Mouse (Mus musculus): ENCODE results near the gene Prg3.

The Prg3 gene

GRCm38 (mm10) chr2:84996376-84996775 is 8.4 kb downstream of the Prg3 start:
- DNase-seq (ENCODE audit: low spot score): no peak

GRCm38 (mm10) chr2:84999486-85000181 is 11.6 kb downstream of the Prg3 start:
- DNase-seq (ENCODE audit: low spot score): no peak

- no peak for DNase-seq (ENCODE audit: low spot score)
These were observed 13.5 kb downstream of the Prg3 start for GRCm38 (mm10) chr2:85001497-85001896.

GRCm38 (mm10) chr2:85002575-85002974 is 14.6 kb downstream of the Prg3 start:
- no peak for DNase-seq (ENCODE audit: low spot score)

- DNase-seq (ENCODE audit: low spot score): no peak
These were observed 16.3 kb downstream of the Prg3 start for GRCm38 (mm10) chr2:85004341-85004740.

GRCm38 (mm10) chr2:85006600-85006999 is 18.6 kb downstream of the Prg3 start:
- no peak for DNase-seq (ENCODE audit: low spot score)

GRCm38 (mm10) chr2:85007729-85008128 is 19.7 kb downstream of the Prg3 start:
- DNase-seq (ENCODE audit: low spot score): no peak

- no peak for DNase-seq (ENCODE audit: low spot score)
These were observed 21.2 kb downstream of the Prg3 start for GRCm38 (mm10) chr2:85009212-85009611.

- peak; percentile 26 for DNase-seq (ENCODE audit: low spot score)
These were observed 24.0 kb downstream of the Prg3 start for GRCm38 (mm10) chr2:85011906-85012604.

GRCm38 (mm10) chr2:85012679-85013078 is 24.7 kb downstream of the Prg3 start:
- no peak for DNase-seq (ENCODE audit: low spot score)

GRCm38 (mm10) chr2:85013826-85014587 is 26.0 kb downstream of the Prg3 start:
- no peak for DNase-seq (ENCODE audit: low spot score)

- no peak for DNase-seq (ENCODE audit: low spot score)
These were observed 26.6 kb downstream of the Prg3 start for GRCm38 (mm10) chr2:85014588-85014982.

- no peak for DNase-seq (ENCODE audit: low spot score)
These were observed 34.0 kb downstream of the Prg3 start for GRCm38 (mm10) chr2:85022043-85022442.

GRCm38 (mm10) chr2:85026178-85026577 is 38.2 kb downstream of the Prg3 start:
- DNase-seq (ENCODE audit: low spot score): no peak

GRCm38 (mm10) chr2:85027281-85027680 is 39.3 kb downstream of the Prg3 start:
- DNase-seq (ENCODE audit: low spot score): no peak

GRCm38 (mm10) chr2:85029897-85030296 is 41.9 kb downstream of the Prg3 start:
- no peak for DNase-seq (ENCODE audit: low spot score)

- no peak for DNase-seq (ENCODE audit: low spot score)
These were observed 43.0 kb downstream of the Prg3 start for GRCm38 (mm10) chr2:85030989-85031388.

- no peak for DNase-seq (ENCODE audit: low spot score)
These were observed 45.1 kb downstream of the Prg3 start for GRCm38 (mm10) chr2:85033121-85033520.

GRCm38 (mm10) chr2:85034169-85034568 is 46.2 kb downstream of the Prg3 start:
- no peak for DNase-seq (ENCODE audit: low spot score)

- no peak for DNase-seq (ENCODE audit: low spot score)
These were observed 48.6 kb downstream of the Prg3 start for GRCm38 (mm10) chr2:85036507-85037046.

- peak; percentile 79 for DNase-seq (ENCODE audit: low spot score)
These were observed 49.3 kb downstream of the Prg3 start, which contains the start of the genes Ssrp1 and P2rx3 for GRCm38 (mm10) chr2:85037047-85038026. Gene Ssrp1, plus strand, starts transcription at chr2:85037234. Gene P2rx3, minus strand, starts transcription at chr2:85037462.
